23 mouse cellular contexts compared by ENCODE assay signal in the genomic region with DNA sequence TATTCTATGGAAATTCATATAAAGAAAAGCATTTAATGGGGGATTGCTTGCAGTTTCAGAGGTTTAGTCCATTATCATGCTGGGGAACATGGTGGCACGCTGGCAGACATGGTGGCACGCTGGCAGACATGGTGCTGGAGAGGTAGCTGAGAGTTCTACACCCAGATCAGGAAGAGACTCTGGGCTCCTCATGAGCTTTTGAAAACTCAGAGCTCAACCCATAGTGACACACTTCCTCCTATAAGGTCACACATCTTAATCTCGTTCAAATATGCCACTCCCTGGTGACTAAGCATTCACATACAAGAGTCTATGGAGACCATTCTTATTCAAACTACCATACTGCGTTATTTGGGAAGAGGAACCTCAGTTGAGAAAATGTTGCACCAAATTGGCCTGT. TPM values are rescaled to one million over a fixed set of nuclear protein-coding genes. Genes with fewer than 3 reads are reported as not detected.
A peak's percentile ranks its signal among the peaks of the same experiment; 100 is the strongest.
DNase-seq lines count a peak whose midpoint lies in the region; ATAC-seq and TF ChIP-seq lines count a peak whose summit lies in the region.
"Had no signal": no experiment of that assay in that cellular context is flagged by ENCODE, and none has a peak within 500 bp of the region (broad histone marks: within the 10 kb centered on the region; RNA-seq: fewer than 3 reads in every experiment).

No protein-coding gene starts in this region.

- H3K36me3 ChIP-seq in intestine, embryonic 15.5 days = no peaks in the 10 kb centered on the region
- no peaks in the 10 kb centered on the region for H3K36me3 ChIP-seq in intestine, postnatal 0 days (ENCODE audit: control insufficient read depth, insufficient read depth)
- no peaks in the 10 kb centered on the region for H3K36me3 ChIP-seq in liver, embryonic 16.5 days (ENCODE audit: control insufficient read depth, insufficient read depth)
- H3K36me3 ChIP-seq in stomach, postnatal 0 days (ENCODE audit: control insufficient read depth, insufficient read depth, low read length) = no peaks in the 10 kb centered on the region
- H3K36me3 ChIP-seq: embryonic facial prominence, embryonic 15.5 days; limb, embryonic 13.5 days; midbrain, embryonic 15.5 days; neural tube, embryonic 12.5 days had no signal

- TF ChIP-seq EP300 in stomach, postnatal 0 days (optimal IDR thresholded peaks at IDR 0.05) = no peak

- no peak overlapping the region for H3K4me3 ChIP-seq in intestine, embryonic 15.5 days (replicated peaks)
- H3K4me3 ChIP-seq in intestine, postnatal 0 days (ENCODE audit: low read depth, low read length) = no peak overlapping the region
- H3K4me3 ChIP-seq in liver, embryonic 16.5 days (ENCODE audit: low read depth, low read length) = no peak overlapping the region
- H3K4me3 ChIP-seq in stomach, postnatal 0 days (ENCODE audit: low read depth, low read length) = no peak overlapping the region
- H3K4me3 ChIP-seq: embryonic facial prominence, embryonic 15.5 days; limb, embryonic 13.5 days; midbrain, embryonic 15.5 days; neural tube, embryonic 12.5 days had no signal

- ATAC-seq in intestine, embryonic 15.5 days = peak; percentile 67; the same call in 1 of the 2 replicates
- ATAC-seq in intestine, postnatal 0 days = no peak; the same call in 1 of the 2 replicates
- peak; percentile 58 for ATAC-seq in erythroid progenitor cell, adult 5-6 weeks (replicated peaks; ENCODE audit: low FRiP score, poor library complexity, severe bottlenecking)
- peak; percentile 47 for ATAC-seq in liver, embryonic 16.5 days (ENCODE audit: low read depth)
- ATAC-seq in stomach, postnatal 0 days (ENCODE audit: low FRiP score, low TSS enrichment) = peak; percentile 96
- ATAC-seq: activated CD4-positive, CD25-positive, alpha-beta regulatory T cell, adult 4 months; forebrain, postnatal 0 days; midbrain, embryonic 15.5 days had no signal

- no peaks in the 10 kb centered on the region for H3K27me3 ChIP-seq in intestine, embryonic 15.5 days (replicated peaks)
- no peaks in the 10 kb centered on the region for H3K27me3 ChIP-seq in intestine, postnatal 0 days (replicated peaks; ENCODE audit: control insufficient read depth, insufficient read depth, low read length)
- H3K27me3 ChIP-seq in liver, embryonic 16.5 days (ENCODE audit: control insufficient read depth, insufficient read depth, low read depth, low read length) = no peaks in the 10 kb centered on the region
- no peaks in the 10 kb centered on the region for H3K27me3 ChIP-seq in stomach, postnatal 0 days (ENCODE audit: control insufficient read depth, insufficient read depth, low read length)
- H3K27me3 ChIP-seq: embryonic facial prominence, embryonic 15.5 days; limb, embryonic 13.5 days; midbrain, embryonic 15.5 days; neural tube, embryonic 12.5 days had no signal

- no peak for TF ChIP-seq CTCF in intestine, postnatal 0 days (IDR thresholded peaks at IDR 0.05; ENCODE audit: low read depth)
- TF ChIP-seq CTCF in stomach, postnatal 0 days (IDR thresholded peaks at IDR 0.05; ENCODE audit: low read depth) = no peak

- no peak for DNase-seq in stomach, postnatal 0 days (ENCODE audit: low spot score)
- DNase-seq in gastrocnemius, adult 18-20 months (ENCODE audit: low spot score) = no peak
- DNase-seq in kidney, postnatal 14 days = no peak
- DNase-seq in embryo, embryonic 9.5 days (ENCODE audit: extremely low spot score) = no peak
- DNase-seq: cerebellum, adult 18-20 months; forebrain, postnatal 0 days; kidney, postnatal 10 days had no signal

- no peak overlapping the region for H3K9ac ChIP-seq in intestine, embryonic 15.5 days
- H3K9ac ChIP-seq in intestine, postnatal 0 days (ENCODE audit: low read depth, low read length) = no peak overlapping the region
- H3K9ac ChIP-seq in liver, embryonic 16.5 days (ENCODE audit: low read depth, low read length) = 0 out of 2 replicates have a peak overlapping the region, but pooled peaks have one; percentile 3
- no peak overlapping the region for H3K9ac ChIP-seq in stomach, postnatal 0 days (ENCODE audit: low read length)
- H3K9ac ChIP-seq: embryonic facial prominence, embryonic 15.5 days; forebrain, postnatal 0 days; limb, embryonic 13.5 days; midbrain, embryonic 15.5 days; neural tube, embryonic 12.5 days had no signal

- no peak overlapping the region for H3K4me2 ChIP-seq in intestine, embryonic 15.5 days (replicated peaks)
- H3K4me2 ChIP-seq in intestine, postnatal 0 days (replicated peaks; ENCODE audit: low read depth) = no peak overlapping the region
- peak overlapping the region; percentile 22; the same call in 1 of the 2 replicates for H3K4me2 ChIP-seq in liver, embryonic 16.5 days (ENCODE audit: low read depth, low read length)
- no peak overlapping the region for H3K4me2 ChIP-seq in stomach, postnatal 0 days (replicated peaks; ENCODE audit: low read depth)
- H3K4me2 ChIP-seq: embryonic facial prominence, embryonic 15.5 days; limb, embryonic 13.5 days; midbrain, embryonic 15.5 days; neural tube, embryonic 12.5 days had no signal

- no peak overlapping the region for H3K27ac ChIP-seq in intestine, embryonic 15.5 days
- no peak overlapping the region for H3K27ac ChIP-seq in intestine, postnatal 0 days (ENCODE audit: low read depth, low read length)
- peak overlapping the region; percentile 95 for H3K27ac ChIP-seq in liver, embryonic 16.5 days (ENCODE audit: low read length)
- H3K27ac ChIP-seq in stomach, postnatal 0 days (replicated peaks) = no peak overlapping the region
- H3K27ac ChIP-seq: embryonic facial prominence, embryonic 15.5 days; limb, embryonic 13.5 days; macrophage; midbrain, embryonic 15.5 days; neural tube, embryonic 12.5 days had no signal

- H3K4me1 ChIP-seq in intestine, embryonic 15.5 days (replicated peaks) = no peaks in the 10 kb centered on the region
- no peaks in the 10 kb centered on the region for H3K4me1 ChIP-seq in intestine, postnatal 0 days (replicated peaks; ENCODE audit: control insufficient read depth, insufficient read depth, low read length)
- H3K4me1 ChIP-seq in liver, embryonic 16.5 days (ENCODE audit: control insufficient read depth, low read depth, low read length) = peaks cover 49% of the 10 kb centered on the region
- no peaks in the 10 kb centered on the region for H3K4me1 ChIP-seq in stomach, postnatal 0 days (replicated peaks; ENCODE audit: control insufficient read depth, insufficient read depth)
- H3K4me1 ChIP-seq: embryonic facial prominence, embryonic 15.5 days; limb, embryonic 13.5 days; midbrain, embryonic 15.5 days; neural tube, embryonic 12.5 days had no signal

- 83% methylated on average over 4 of the region's 4 CpGs for WGBS in intestine, embryonic 15.5 days
- 66% methylated on average over 4 of the region's 4 CpGs for WGBS in intestine, postnatal 0 days
- WGBS in liver, embryonic 16.5 days (ENCODE audit: insufficient replicate concordance) = 52% methylated on average over 4 of the region's 4 CpGs
- WGBS in stomach, postnatal 0 days = 72% methylated on average over 4 of the region's 4 CpGs

- H3K9me3 ChIP-seq in intestine, embryonic 15.5 days = no peaks in the 10 kb centered on the region
- no peaks in the 10 kb centered on the region for H3K9me3 ChIP-seq in intestine, postnatal 0 days (ENCODE audit: control insufficient read depth)
- H3K9me3 ChIP-seq in liver, embryonic 16.5 days (replicated peaks; ENCODE audit: control insufficient read depth, low read length) = no peaks in the 10 kb centered on the region
- no peaks in the 10 kb centered on the region for H3K9me3 ChIP-seq in stomach, postnatal 0 days (ENCODE audit: control insufficient read depth, low read length)
- H3K9me3 ChIP-seq: embryonic facial prominence, embryonic 15.5 days; limb, embryonic 13.5 days; midbrain, embryonic 15.5 days; neural tube, embryonic 12.5 days had no signal

RNA-seq across cellular contexts. Expression of gene Rnase6, which starts 8.7 kb away (rescaled TPM):
- polyA plus RNA-seq in intestine, embryonic 15.5 days (2015; fragmentation: Nextera tagmentation; extraction: Ambion mirVana) = 1.3 and 2.0 TPM in 2 replicates
- polyA plus RNA-seq in intestine, postnatal 0 days (2015; fragmentation: Nextera tagmentation; extraction: Ambion mirVana) = 2.6 and 3.0 TPM in 2 replicates
- total RNA-seq in erythroid progenitor cell, adult 5-6 weeks (2015; ENCODE audit: low replicate concordance) = 10.5 and 25.6 TPM in 2 replicates
- 11.7 and 13.3 TPM in 2 replicates for total RNA-seq in erythroid progenitor cell, adult 5-6 weeks (2017; ENCODE audit: low replicate concordance)
- 2.7 and 3.2 TPM in 2 replicates for polyA plus RNA-seq in liver, embryonic 16.5 days (2015; fragmentation: Nextera tagmentation; extraction: Ambion mirVana)
- polyA plus RNA-seq in stomach, postnatal 0 days (2015; fragmentation: Nextera tagmentation; extraction: Ambion mirVana) = 1.2 and 1.3 TPM in 2 replicates
- under 1 TPM in 1 of 2 experiments, not detected in 1; 0.21 TPM for total RNA-seq in gastrocnemius, adult 18-20 months (2021)

RNA-seq across cellular contexts. Expression of gene Rnase1, which starts 14.2 kb away (rescaled TPM):
- 27.9 and 88.1 TPM in 2 replicates for polyA plus RNA-seq in intestine, embryonic 15.5 days (2015; fragmentation: Nextera tagmentation; extraction: Ambion mirVana)
- polyA plus RNA-seq in intestine, postnatal 0 days (2015; fragmentation: Nextera tagmentation; extraction: Ambion mirVana) = 21.7 and 23.3 TPM in 2 replicates
- total RNA-seq in erythroid progenitor cell, adult 5-6 weeks (2015; ENCODE audit: low replicate concordance) = not detected in 2 replicates
- not detected in 2 replicates for total RNA-seq in erythroid progenitor cell, adult 5-6 weeks (2017; ENCODE audit: low replicate concordance)
- 0.27 and 2.1 TPM in 2 replicates for polyA plus RNA-seq in liver, embryonic 16.5 days (2015; fragmentation: Nextera tagmentation; extraction: Ambion mirVana)
- polyA plus RNA-seq in stomach, postnatal 0 days (2015; fragmentation: Nextera tagmentation; extraction: Ambion mirVana) = 21.1 and 24.2 TPM in 2 replicates
- under 1 TPM in 1 of 2 experiments, not detected in 1; 0.39 TPM for total RNA-seq in gastrocnemius, adult 18-20 months (2021)
- total RNA-seq: forebrain, postnatal 0 days; gastrocnemius, postnatal 4 days had no signal
- polyA plus RNA-seq: activated CD4-positive, CD25-positive, alpha-beta regulatory T cell, adult 4 months; macrophage; midbrain, embryonic 15.5 days had no signal

RNA-seq across cellular contexts. Expression of gene Eddm3b, which starts 18.1 kb away (rescaled TPM):
- not detected in 2 replicates for polyA plus RNA-seq in intestine, embryonic 15.5 days (2015; fragmentation: Nextera tagmentation; extraction: Ambion mirVana)
- 0.17 and 0.18 TPM in 2 replicates for polyA plus RNA-seq in intestine, postnatal 0 days (2015; fragmentation: Nextera tagmentation; extraction: Ambion mirVana)
- not detected in 2 replicates for total RNA-seq in erythroid progenitor cell, adult 5-6 weeks (2015; ENCODE audit: low replicate concordance)
- not detected in 2 replicates for total RNA-seq in erythroid progenitor cell, adult 5-6 weeks (2017; ENCODE audit: low replicate concordance)
- polyA plus RNA-seq in liver, embryonic 16.5 days (2015; fragmentation: Nextera tagmentation; extraction: Ambion mirVana) = not detected in 2 replicates
- not detected in 2 replicates for polyA plus RNA-seq in stomach, postnatal 0 days (2015; fragmentation: Nextera tagmentation; extraction: Ambion mirVana)
- total RNA-seq in gastrocnemius, adult 18-20 months (2021) = not detected
- total RNA-seq: forebrain, postnatal 0 days; gastrocnemius, postnatal 4 days; heart, postnatal 25 days had no signal
- polyA plus RNA-seq: activated CD4-positive, CD25-positive, alpha-beta regulatory T cell, adult 4 months; cortical plate, adult 2 months; embryonic facial prominence, embryonic 15.5 days; limb, embryonic 13.5 days; macrophage; midbrain, embryonic 15.5 days; neural tube, embryonic 12.5 days; small intestine, adult 2 months had no signal

RNA-seq across cellular contexts. Expression of gene Rnase2b, which starts 29.7 kb away (rescaled TPM):
- not detected in 2 replicates for polyA plus RNA-seq in intestine, embryonic 15.5 days (2015; fragmentation: Nextera tagmentation; extraction: Ambion mirVana)
- not detected in 2 replicates for polyA plus RNA-seq in intestine, postnatal 0 days (2015; fragmentation: Nextera tagmentation; extraction: Ambion mirVana)
- total RNA-seq in erythroid progenitor cell, adult 5-6 weeks (2015; ENCODE audit: low replicate concordance) = not detected in 2 replicates
- not detected in 2 replicates for total RNA-seq in erythroid progenitor cell, adult 5-6 weeks (2017; ENCODE audit: low replicate concordance)
- polyA plus RNA-seq in liver, embryonic 16.5 days (2015; fragmentation: Nextera tagmentation; extraction: Ambion mirVana) = not detected in 2 replicates
- 0.31 and 0.39 TPM in 2 replicates for polyA plus RNA-seq in stomach, postnatal 0 days (2015; fragmentation: Nextera tagmentation; extraction: Ambion mirVana)
- total RNA-seq in gastrocnemius, adult 18-20 months (2021) = not detected
- total RNA-seq: adrenal gland, postnatal 4 days; forebrain, postnatal 0 days; gastrocnemius, postnatal 4 days; heart, postnatal 25 days had no signal
- polyA plus RNA-seq: activated CD4-positive, CD25-positive, alpha-beta regulatory T cell, adult 4 months; cortical plate, adult 2 months; embryonic facial prominence, embryonic 15.5 days; forebrain, postnatal 0 days; limb, embryonic 13.5 days; macrophage; midbrain, embryonic 15.5 days; neural tube, embryonic 12.5 days; small intestine, adult 2 months; urinary bladder, adult 2 months had no signal

RNA-seq across cellular contexts. Expression of gene Ang, which starts 41.4 kb away (rescaled TPM):
- 51.6 and 73.0 TPM in 2 replicates for polyA plus RNA-seq in intestine, embryonic 15.5 days (2015; fragmentation: Nextera tagmentation; extraction: Ambion mirVana)
- 114 and 119 TPM in 2 replicates for polyA plus RNA-seq in intestine, postnatal 0 days (2015; fragmentation: Nextera tagmentation; extraction: Ambion mirVana)
- total RNA-seq in erythroid progenitor cell, adult 5-6 weeks (2015; ENCODE audit: low replicate concordance) = 8.0 and 17.7 TPM in 2 replicates
- total RNA-seq in erythroid progenitor cell, adult 5-6 weeks (2017; ENCODE audit: low replicate concordance) = 2.2 TPM in 1 of 2 replicates, not detected in the other
- 6.7 and 8.4 TPM in 2 replicates for polyA plus RNA-seq in liver, embryonic 16.5 days (2015; fragmentation: Nextera tagmentation; extraction: Ambion mirVana)
- polyA plus RNA-seq in stomach, postnatal 0 days (2015; fragmentation: Nextera tagmentation; extraction: Ambion mirVana) = 27.7 and 29.5 TPM in 2 replicates
- 1 to 10 TPM; 3.0 to 4.1 TPM for total RNA-seq in gastrocnemius, adult 18-20 months (2021)
